Mouse (Mus musculus): ENCODE results near the gene Rad54l.

- TF ChIP-seq CTCF (IDR thresholded peaks at IDR 0.05; ENCODE audit: low read depth, low read length) (no peak), POLR2A (IDR thresholded peaks at IDR 0.05; ENCODE audit: insufficient read depth, low read length) (no peak)
Observed at GRCm38 (mm10) chr4:116142269-116142668, 18.8 kb upstream of the Rad54l start.
